Mouse (Mus musculus) embryonic fibroblast, embryonic 13.5 days (primary cell): ENCODE results near the gene Coa4. TPM values are rescaled to one million over a fixed set of nuclear protein-coding genes. Genes with fewer than 3 reads are reported as not detected.

Source experiments
- H3K27ac ChIP-seq: 2 replicates; pipeline ENCODE4 v1.5.1; 2012; ENCODE audit warnings: low read length, control low read depth, inconsistent platforms; ENCODE audit not compliant: insufficient read depth
- H3K4me1 ChIP-seq: 2 replicates; pipeline ENCODE4 v1.6.1; 2011; ENCODE audit warnings: low read length; ENCODE audit not compliant: control insufficient read depth, insufficient read depth
- H3K4me3 ChIP-seq: 2 replicates; pipeline ENCODE4 v1.5.1; 2011; ENCODE audit warnings: mild to moderate bottlenecking, control low read depth, low read length; ENCODE audit not compliant: insufficient read depth
- CTCF ChIP-seq: IDR thresholded peaks from 2 replicates; pipeline ENCODE4 v1.5.1; 2011; ENCODE audit warnings: mild to moderate bottlenecking, control low read depth, low read length, moderate library complexity, borderline replicate concordance; ENCODE audit not compliant: insufficient read depth
- POLR2A ChIP-seq: IDR thresholded peaks from 2 replicates; pipeline ENCODE4 v1.6.1; 2011; ENCODE audit warnings: low read depth, mild to moderate bottlenecking, control low read depth, low read length, moderate library complexity
- polyA plus RNA-seq: library from polyadenylated mRNA; stranded (reverse); fragments of >200 nt; gene quantifications from 2 replicates; pipeline ENCODE4 v1.2.4, GENCODE M21; 2011; ENCODE audit warnings: low read depth; ENCODE audit not compliant: missing spikeins, insufficient read length

The Coa4 gene
- polyA plus RNA-seq, 1 experiment, result 12.5 TPM

DNA sequence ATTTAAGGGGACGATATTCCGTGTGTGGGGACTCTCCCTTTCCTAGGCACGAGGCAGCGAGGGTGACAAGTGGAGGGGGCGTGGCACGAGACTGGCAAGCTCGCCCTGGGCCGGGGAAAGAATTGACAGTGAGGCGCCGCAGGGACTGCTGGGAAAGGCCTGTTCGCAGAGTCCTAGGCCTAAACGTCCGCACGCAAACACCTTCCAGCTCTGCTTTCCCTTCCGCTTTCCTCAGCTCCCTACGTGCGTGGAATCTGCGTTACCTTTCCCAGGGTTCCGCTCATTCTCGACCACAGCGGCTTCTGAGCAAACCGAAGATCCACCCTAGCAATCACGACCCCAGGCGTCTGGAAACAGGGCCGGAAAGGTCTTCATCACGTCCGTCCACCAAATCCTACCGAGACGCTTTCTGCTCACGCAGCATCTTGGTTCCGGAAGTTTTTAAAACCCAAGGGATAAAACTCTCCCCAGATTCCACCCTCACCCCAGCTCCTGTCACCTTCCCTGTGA is 45.9 kb downstream of the Coa4 start:
- Histone ChIP-seq H3K4me3 (peak overlapping the region; percentile 66), H3K4me1 (no peaks in the 10 kb centered on the region), H3K27ac (peak overlapping the region; percentile 71)
- peak; percentile 43 for TF ChIP-seq POLR2A
- TF ChIP-seq CTCF, result no peak

DNA sequence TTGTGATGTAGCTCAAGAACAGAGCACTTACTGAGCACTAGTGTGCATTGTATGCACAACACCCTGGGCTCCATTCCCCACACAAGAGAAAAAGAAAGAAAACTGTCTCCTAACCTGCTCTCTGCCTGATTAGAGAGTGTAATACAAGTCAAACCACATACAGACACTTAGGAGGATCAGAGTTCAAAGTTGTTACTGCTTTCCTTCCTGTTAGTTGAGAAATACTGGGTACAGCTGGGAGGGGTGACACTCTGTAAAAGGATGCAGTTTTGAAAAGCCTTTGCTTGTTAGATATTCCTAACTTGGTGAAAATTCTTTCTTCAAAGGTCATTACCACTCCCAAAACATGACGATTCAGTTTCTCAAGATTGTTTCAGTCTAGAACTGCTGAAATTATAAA is 52.9 kb downstream of the Coa4 start:
- Histone ChIP-seq H3K27ac (peak overlapping the region; percentile 57; the same call in 1 of the 2 replicates), H3K4me3 (no peak overlapping the region), H3K4me1 (no peaks in the 10 kb centered on the region)
- TF ChIP-seq CTCF, result no peak
- TF ChIP-seq POLR2A, result no peak

Other genes starting within 250 kb of the Coa4 start
- 16.2 and 24.4 TPM in 2 replicates for gene C2cd3, start 164.8 kb upstream of the Coa4 start, polyA plus RNA-seq
- gene Ppme1, start 164.8 kb upstream of the Coa4 start, polyA plus RNA-seq, result 95.1 and 117 TPM in 2 replicates
- gene Ucp3, start 64.1 kb upstream of the Coa4 start, polyA plus RNA-seq, result not detected in 2 replicates
- gene Ucp2, start 43.7 kb upstream of the Coa4 start, polyA plus RNA-seq, result 11.4 and 20.1 TPM in 2 replicates
- not detected in 2 replicates for gene Dnajb13, start 22.1 kb upstream of the Coa4 start, polyA plus RNA-seq
- gene Rab6a, start 70.3 kb downstream of the Coa4 start, polyA plus RNA-seq, result 149 and 163 TPM in 2 replicates
- 34.1 and 40.9 TPM in 2 replicates for gene Mrpl48, start 71.2 kb downstream of the Coa4 start, polyA plus RNA-seq
- 0.53 and 0.63 TPM in 2 replicates for gene Plekhb1, start 125.3 kb downstream of the Coa4 start, polyA plus RNA-seq
- gene Fam168a, start 169.6 kb downstream of the Coa4 start, polyA plus RNA-seq, result 53.6 and 58.0 TPM in 2 replicates